Mouse (Mus musculus) midbrain, embryonic 14.5 days (tissue): ENCODE results near the gene Prnp. TPM values are rescaled to one million over a fixed set of nuclear protein-coding genes. Genes with fewer than 3 reads are reported as not detected.

Experiments
- ATAC-seq: fragments of 200-750 bp; cut with Nextera tagmentation; 2 replicates; pipeline ENCODE4 v1.8.0; 2017; ENCODE audit warnings: moderate number of reproducible peaks, moderate library complexity; ENCODE audit not compliant: low FRiP score, low TSS enrichment
- DNase-seq: peaks from one replicate; pipeline ENCODE4 v3.0.0-alpha.2; 2015
- H3K27ac ChIP-seq: fragments of 300-500 bp; sonication (generic); replicated peaks from 2 replicates; pipeline ENCODE4 v1.5.1; 2014; ENCODE audit warnings: mild to moderate bottlenecking, low read depth, low read length, moderate library complexity
- H3K27me3 ChIP-seq: fragments of 300-500 bp; sonication (generic); 2 replicates; pipeline ENCODE4 v1.6.1; 2014; ENCODE audit warnings: low read length, control low read depth, mixed read lengths; ENCODE audit not compliant: control insufficient read depth, insufficient read depth
- H3K36me3 ChIP-seq: fragments of 300-500 bp; sonication (generic); 2 replicates; pipeline ENCODE4 v1.6.1; 2014; ENCODE audit warnings: low read length, control low read depth; ENCODE audit not compliant: control insufficient read depth, insufficient read depth
- H3K4me1 ChIP-seq: fragments of 300-500 bp; sonication (generic); 2 replicates; pipeline ENCODE4 v1.6.1; 2014; ENCODE audit warnings: mild to moderate bottlenecking, antibody characterized with exemption, low read length, control low read depth; ENCODE audit not compliant: control insufficient read depth, insufficient read depth
- H3K4me2 ChIP-seq: fragments of 300-500 bp; sonication (generic); 2 replicates; pipeline ENCODE4 v1.6.1; 2014; ENCODE audit warnings: mild to moderate bottlenecking, low read length, moderate library complexity
- H3K4me3 ChIP-seq: fragments of 300-500 bp; sonication (generic); replicated peaks from 2 replicates; pipeline ENCODE4 v1.5.1; 2014; ENCODE audit warnings: low read depth, low read length
- H3K9ac ChIP-seq: fragments of 300-500 bp; sonication (generic); replicated peaks from 2 replicates; pipeline ENCODE4 v1.6.1; 2014; ENCODE audit warnings: mild to moderate bottlenecking, low read length, moderate library complexity
- H3K9me3 ChIP-seq: fragments of 300-500 bp; sonication (generic); 2 replicates; pipeline ENCODE4 v1.6.1; 2016; ENCODE audit warnings: low read length, control low read depth, mixed read lengths; ENCODE audit not compliant: control insufficient read depth
- WGBS: fragments of 180-500 bp; shearing (Covaris S2); extraction: QIAGEN DNeasy Blood & Tissue Kit; methylation state at CpG from one replicate; pipeline ENCODE4 v1.1.7; 2014; 5-methylcytosine and 5-hydroxymethylcytosine counted together
- polyA plus RNA-seq: library from polyadenylated mRNA; unstranded; fragments of >200 nt; fragmentation: Nextera tagmentation; extraction: Ambion mirVana; gene quantifications from 2 replicates; pipeline ENCODE4 v1.2.1, GENCODE M21; 2014

The Prnp gene
- polyA plus RNA-seq, 1 experiment from 2014 or later, result 97.3 TPM

GRCm38 (mm10) chr2:131902867-131903266 is 6.9 kb upstream of the Prnp start:
- Histone ChIP-seq H3K9ac (no peak overlapping the region), H3K4me3 (no peak overlapping the region), H3K4me1 (no peaks in the 10 kb centered on the region), H3K4me2 (no peak overlapping the region), H3K36me3 (no peaks in the 10 kb centered on the region), H3K9me3 (no peaks in the 10 kb centered on the region), H3K27me3 (no peaks in the 10 kb centered on the region), H3K27ac (no peak overlapping the region)
- no peak for DNase-seq
- ATAC-seq, result no peak
- WGBS, result 55% methylated on average over 8 of the region's 8 CpGs

- Histone ChIP-seq H3K27ac (no peak overlapping the region), H3K4me3 (no peak overlapping the region), H3K4me2 (no peak overlapping the region), H3K27me3 (no peaks in the 10 kb centered on the region), H3K9ac (no peak overlapping the region), H3K9me3 (no peaks in the 10 kb centered on the region), H3K36me3 (no peaks in the 10 kb centered on the region), H3K4me1 (no peaks in the 10 kb centered on the region)
- no peak for DNase-seq
- 58% methylated on average over 5 of the region's 5 CpGs for WGBS
- ATAC-seq, result no peak
Measured at GRCm38 (mm10) chr2:131905025-131905424, 4.7 kb upstream of the Prnp start.

- H3K4me1 ChIP-seq, result 0 out of 2 replicates have a peak, but pooled peaks cover 2% of the 10 kb centered on the region
- H3K36me3 ChIP-seq, result no peaks in the 10 kb centered on the region
- ATAC-seq, result no peak
- DNase-seq, result no peak
- no peak overlapping the region for H3K4me3 ChIP-seq
- WGBS, result 82% methylated on average over 6 of the region's 6 CpGs
- no peak overlapping the region for H3K27ac ChIP-seq
- H3K27me3 ChIP-seq, result no peaks in the 10 kb centered on the region
- no peak overlapping the region for H3K9ac ChIP-seq
- H3K9me3 ChIP-seq, result no peaks in the 10 kb centered on the region
- H3K4me2 ChIP-seq, result no peak overlapping the region
Measured at GRCm38 (mm10) chr2:131905776-131906175, 4.0 kb upstream of the Prnp start.

- Histone ChIP-seq H3K4me3 (no peak overlapping the region), H3K36me3 (no peaks in the 10 kb centered on the region), H3K4me1 (peaks cover 6% of the 10 kb centered on the region), H3K27ac (no peak overlapping the region), H3K4me2 (no peak overlapping the region), H3K27me3 (no peaks in the 10 kb centered on the region), H3K9me3 (no peaks in the 10 kb centered on the region), H3K9ac (no peak overlapping the region)
- 90% methylated on average over 3 of the region's 3 CpGs for WGBS
- DNase-seq (no peak), ATAC-seq (no peak)
Measured at GRCm38 (mm10) chr2:131906266-131906665, 3.5 kb upstream of the Prnp start.

GRCm38 (mm10) chr2:131906846-131907245 is 2.9 kb upstream of the Prnp start:
- 82% methylated on average over 1 of the region's 1 CpGs for WGBS

GRCm38 (mm10) chr2:131907311-131907710 is 2.4 kb upstream of the Prnp start:
- H3K4me2 ChIP-seq, result no peak overlapping the region
- no peak overlapping the region for H3K4me3 ChIP-seq
- 84% methylated on average over 5 of the region's 5 CpGs for WGBS
- H3K27me3 ChIP-seq, result no peaks in the 10 kb centered on the region
- H3K9me3 ChIP-seq, result no peaks in the 10 kb centered on the region
- no peak overlapping the region for H3K27ac ChIP-seq
- no peak overlapping the region for H3K9ac ChIP-seq
- H3K36me3 ChIP-seq, result no peaks in the 10 kb centered on the region
- peaks cover 16% of the 10 kb centered on the region for H3K4me1 ChIP-seq
- no peak for ATAC-seq
- no peak for DNase-seq

More at GRCm38 (mm10) chr2:131906846-131907245, 2.9 kb upstream of the Prnp start:
- H3K4me2 ChIP-seq, result no peak overlapping the region
- H3K9ac ChIP-seq, result no peak overlapping the region
- no peak overlapping the region for H3K4me3 ChIP-seq
- no peaks in the 10 kb centered on the region for H3K27me3 ChIP-seq
- no peaks in the 10 kb centered on the region for H3K9me3 ChIP-seq
- DNase-seq (no peak), ATAC-seq (no peak)
- H3K27ac ChIP-seq, result no peak overlapping the region
- no peaks in the 10 kb centered on the region for H3K36me3 ChIP-seq
- H3K4me1 ChIP-seq, result peaks cover 12% of the 10 kb centered on the region

- DNase-seq (no peak), ATAC-seq (no peak)
- Histone ChIP-seq H3K9me3 (no peaks in the 10 kb centered on the region), H3K27me3 (no peaks in the 10 kb centered on the region), H3K4me3 (no peak overlapping the region), H3K9ac (no peak overlapping the region), H3K4me1 (peaks cover 17% of the 10 kb centered on the region), H3K27ac (no peak overlapping the region), H3K36me3 (no peaks in the 10 kb centered on the region), H3K4me2 (no peak overlapping the region)
- 84% methylated on average over 7 of the region's 7 CpGs for WGBS
Measured at GRCm38 (mm10) chr2:131908351-131908861, 1.3 kb upstream of the Prnp start.

GRCm38 (mm10) chr2:131908906-131909305 is 822 bp upstream of the Prnp start:
- ATAC-seq (no peak), DNase-seq (no peak)
- Histone ChIP-seq H3K4me1 (peaks cover 17% of the 10 kb centered on the region), H3K9ac (no peak overlapping the region), H3K4me2 (peak overlapping the region; percentile 67), H3K9me3 (no peaks in the 10 kb centered on the region), H3K4me3 (no peak overlapping the region), H3K27me3 (no peaks in the 10 kb centered on the region), H3K27ac (no peak overlapping the region), H3K36me3 (0 out of 2 replicates have a peak, but pooled peaks cover 3% of the 10 kb centered on the region)
- 73% methylated on average over 1 of the region's 1 CpGs for WGBS

GRCm38 (mm10) chr2:131910847-131911246 is 1.1 kb downstream of the Prnp start:
- Histone ChIP-seq H3K27me3 (no peaks in the 10 kb centered on the region), H3K9ac (peak overlapping the region; percentile 95), H3K27ac (no peak overlapping the region), H3K4me2 (peak overlapping the region; percentile 67), H3K4me1 (peaks cover 17% of the 10 kb centered on the region), H3K9me3 (no peaks in the 10 kb centered on the region), H3K4me3 (peak overlapping the region; percentile 75), H3K36me3 (peaks cover 5% of the 10 kb centered on the region; the same call in 1 of the 2 replicates)
- DNase-seq, result no peak
- no peak for ATAC-seq
- 54% methylated on average over 2 of the region's 2 CpGs for WGBS
